ENCODE assay signal across 8 mouse cellular contexts in the genomic region with DNA sequence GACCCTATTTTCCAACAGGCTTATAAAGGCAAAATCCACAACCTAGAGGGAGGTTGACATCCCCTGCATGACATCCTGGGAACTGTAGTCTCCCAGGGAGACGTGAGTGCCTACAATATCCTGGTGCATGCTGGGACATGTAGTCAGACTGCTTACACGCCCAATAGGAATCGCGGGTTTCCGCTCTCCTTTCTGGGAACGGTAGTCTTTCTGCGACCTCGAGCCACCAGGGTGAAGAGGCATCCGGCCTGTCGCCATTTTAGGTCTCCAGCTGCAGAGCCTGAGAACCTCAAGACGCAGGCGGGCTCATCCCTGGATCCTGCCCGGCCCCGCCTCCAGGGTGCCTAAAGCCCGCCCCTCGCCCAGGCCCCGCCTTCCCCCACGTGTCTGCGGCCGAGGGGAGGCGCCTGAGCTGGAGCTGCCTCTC. TPM values are rescaled to one million over a fixed set of nuclear protein-coding genes. Genes with fewer than 3 reads are reported as not detected.
A peak's percentile ranks its signal among the peaks of the same experiment; 100 is the strongest.
DNase-seq lines count a peak whose midpoint lies in the region; ATAC-seq lines count a peak whose summit lies in the region.
"Not testable (repeated sequence)": the region's sequence is repeated elsewhere in the genome, so short reads cannot be mapped to it uniquely, and the experiment has no call there.

A gene (plus strand): TSS at position 400 of the 427 bp plus-strand sequence.

- DNase-seq in B cell, adult 2 months, result peak; percentile 100
- DNase-seq in brain, adult 2 months (ENCODE audit: low read depth, low spot score), result peak; percentile 99
- DNase-seq in heart, embryonic 10.5 days (ENCODE audit: low spot score), result peak; percentile 98
- DNase-seq in liver, result peak; percentile 85
- peak; percentile 96 to 97 for DNase-seq in spleen, postnatal 4 days (ENCODE audit: low spot score in 2 of 2)

- not testable (repeated sequence) for H3K27me3 ChIP-seq in heart, embryonic 10.5 days (ENCODE audit: insufficient read depth, poor library complexity, severe bottlenecking); kidney, embryonic 15.5 days

- not testable (repeated sequence) for H3K9me3 ChIP-seq in heart, embryonic 10.5 days; kidney, embryonic 15.5 days (replicated peaks)

- WGBS in heart, embryonic 10.5 days, result under 1% methylated on average over 21 of the region's 21 CpGs
- under 1% methylated on average over 21 of the region's 21 CpGs for WGBS in kidney, embryonic 15.5 days

- peak within 1 kb of the TSS; percentile 65 for H3K4me3 ChIP-seq in heart, embryonic 10.5 days
- peak within 1 kb of the TSS; percentile 68 for H3K4me3 ChIP-seq in kidney, embryonic 15.5 days (replicated peaks)

- peak within 1 kb of the TSS; percentile 81 for H3K27ac ChIP-seq in heart, embryonic 10.5 days
- peak within 1 kb of the TSS; percentile 64; the same call in 1 of the 2 replicates for H3K27ac ChIP-seq in kidney, embryonic 15.5 days

- H3K9ac ChIP-seq in kidney, embryonic 15.5 days, result peak within 1 kb of the TSS; percentile 44

- H3K4me2 ChIP-seq in kidney, embryonic 15.5 days, result peak within 1 kb of the TSS; percentile 70

- ATAC-seq in erythroblast, adult 5-6 weeks (replicated peaks; ENCODE audit: low FRiP score, poor library complexity, severe bottlenecking), result peak; percentile 98
- peak; percentile 99 for ATAC-seq in kidney, embryonic 15.5 days (replicated peaks; ENCODE audit: low FRiP score)
- peak; percentile 98 for ATAC-seq in monocyte, adult 5-6 weeks (replicated peaks; ENCODE audit: insufficient number of reproducible peaks, low FRiP score, low TSS enrichment, poor library complexity, severe bottlenecking)

- H3K36me3 ChIP-seq in heart, embryonic 10.5 days; kidney, embryonic 15.5 days: not testable (repeated sequence)

- H3K4me1 ChIP-seq in heart, embryonic 10.5 days; kidney, embryonic 15.5 days: not testable (repeated sequence)

RNA-seq across cellular contexts. Expression of the gene that starts here (rescaled TPM):
- not detected in 2 replicates for total RNA-seq in erythroblast, adult 5-6 weeks (2015; ENCODE audit: low replicate concordance)
- total RNA-seq in erythroblast, adult 5-6 weeks (2017; ENCODE audit: low replicate concordance), result not detected in 2 replicates
- polyA plus RNA-seq in heart, embryonic 10.5 days (2016; fragmentation: Nextera tagmentation; extraction: Ambion mirVana), result 0.07 and 0.15 TPM in 2 replicates
- polyA plus RNA-seq in kidney, embryonic 15.5 days (2015; fragmentation: Nextera tagmentation; extraction: Ambion mirVana), result 0.19 and 0.23 TPM in 2 replicates
- 0.10 TPM in 1 of 3 replicates, not detected in the others for total RNA-seq in monocyte, adult 5-6 weeks (2017)

Comparison
In these comparisons a context has a peak if more than half of its experiments do, and no peak if none do; other contexts are left out.
1. Peak in every context shown above with its lines: DNase-seq, ATAC-seq, H3K4me3 ChIP-seq and H3K27ac ChIP-seq.
2. Peak in ATAC-seq in erythroblast, adult 5-6 weeks; RNA of the gene not detected or under 1 TPM.
3. Peak in DNase-seq, H3K4me3 ChIP-seq and H3K27ac ChIP-seq in heart, embryonic 10.5 days; RNA of the gene not detected or under 1 TPM.
4. Peak in ATAC-seq, H3K4me3 ChIP-seq, H3K27ac ChIP-seq, H3K9ac ChIP-seq and H3K4me2 ChIP-seq in kidney, embryonic 15.5 days; RNA of the gene not detected or under 1 TPM.
5. Peak in ATAC-seq in monocyte, adult 5-6 weeks; RNA of the gene not detected or under 1 TPM.